Mouse (Mus musculus): Measurements from ENCODE around the gene Foxo1. TPM values are rescaled to one million over a fixed set of nuclear protein-coding genes. Genes with fewer than 3 reads are reported as not detected.

Gene Foxo1
- polyA plus RNA-seq, 1 experiment from 2014 or later = 6.8 TPM

DNA sequence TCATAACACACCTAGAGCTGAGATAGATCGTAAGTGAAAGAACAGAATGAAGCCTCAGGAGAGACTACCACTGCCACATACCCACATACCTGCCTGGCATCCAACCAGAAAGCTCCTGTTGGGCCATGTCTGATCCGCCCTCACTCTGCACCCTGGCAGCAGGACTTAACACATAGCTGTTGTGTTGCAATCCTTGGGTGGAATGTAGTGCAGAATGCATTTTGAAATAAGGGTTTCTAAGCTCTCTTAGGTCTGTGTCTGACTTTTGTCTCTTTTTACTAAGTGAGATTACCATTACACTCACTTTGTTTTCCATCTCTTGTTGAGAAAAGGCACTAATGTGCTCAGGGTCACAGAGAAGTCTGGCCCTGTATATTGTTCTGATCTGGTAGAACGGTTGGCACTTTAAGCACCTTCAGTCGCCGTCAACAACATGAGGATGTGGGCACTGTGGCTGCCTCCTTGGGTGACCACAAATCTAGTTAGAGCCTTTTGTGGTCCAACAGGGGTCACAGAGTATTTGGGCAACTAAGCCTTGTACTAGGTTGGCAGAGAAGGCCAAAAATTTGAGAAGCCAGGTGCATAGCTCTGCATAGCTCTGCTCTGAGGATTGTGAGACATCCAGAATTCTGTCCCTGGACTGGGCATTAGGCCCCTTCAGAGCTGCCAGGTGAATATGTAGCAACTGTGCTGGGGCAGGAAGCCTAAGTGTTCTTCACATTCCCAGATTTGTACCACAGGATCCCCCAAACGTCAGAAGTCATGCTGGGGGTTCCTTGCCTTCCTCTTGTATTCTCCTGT is 75.3 kb downstream of the Foxo1 start:
- Histone ChIP-seq H3K36me3 (peaks cover 11% of the 10 kb centered on the region), H3K27ac (no peak overlapping the region), H3K27me3 (no peaks in the 10 kb centered on the region), H3K9ac (replicated peaks) (no peak overlapping the region), H3K4me1 (replicated peaks) (peaks cover 41% of the 10 kb centered on the region), H3K4me3 (replicated peaks) (no peak overlapping the region), H3K4me2 (no peak overlapping the region), H3K9me3 (no peaks in the 10 kb centered on the region)
- no peak for ATAC-seq (ENCODE audit: insufficient number of reproducible peaks, insufficient read depth, low FRiP score, low TSS enrichment, low read depth)
- WGBS = 87% methylated on average over 6 of the region's 6 CpGs

DNA sequence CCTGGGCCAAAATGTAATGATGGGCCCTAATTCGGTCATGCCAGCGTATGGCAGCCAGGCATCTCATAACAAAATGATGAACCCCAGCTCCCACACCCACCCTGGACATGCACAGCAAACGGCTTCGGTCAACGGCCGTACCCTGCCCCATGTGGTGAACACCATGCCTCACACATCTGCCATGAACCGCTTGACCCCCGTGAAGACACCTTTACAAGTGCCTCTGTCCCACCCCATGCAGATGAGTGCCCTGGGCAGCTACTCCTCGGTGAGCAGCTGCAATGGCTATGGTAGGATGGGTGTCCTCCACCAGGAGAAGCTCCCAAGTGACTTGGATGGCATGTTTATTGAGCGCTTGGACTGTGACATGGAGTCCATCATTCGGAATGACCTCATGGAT is 77.7 kb downstream of the Foxo1 start:
- ATAC-seq (ENCODE audit: insufficient number of reproducible peaks, insufficient read depth, low FRiP score, low TSS enrichment, low read depth) = no peak
- peaks cover 36% of the 10 kb centered on the region for H3K4me1 ChIP-seq (replicated peaks)
- H3K27me3 ChIP-seq = no peaks in the 10 kb centered on the region
- no peak overlapping the region for H3K27ac ChIP-seq
- H3K9me3 ChIP-seq = no peaks in the 10 kb centered on the region
- WGBS = 96% methylated on average over 11 of the region's 11 CpGs
- no peak overlapping the region for H3K9ac ChIP-seq (replicated peaks)
- H3K4me3 ChIP-seq (replicated peaks) = no peak overlapping the region
- H3K36me3 ChIP-seq = peaks cover 11% of the 10 kb centered on the region
- H3K4me2 ChIP-seq = no peak overlapping the region

GRCm38 (mm10) chr3:52346986-52347710 is 79.0 kb downstream of the Foxo1 start:
- no peaks in the 10 kb centered on the region for H3K27me3 ChIP-seq
- no peak overlapping the region for H3K27ac ChIP-seq
- H3K36me3 ChIP-seq = peaks cover 11% of the 10 kb centered on the region
- WGBS = 82% methylated on average over 4 of the region's 4 CpGs
- peaks cover 29% of the 10 kb centered on the region for H3K4me1 ChIP-seq (replicated peaks)
- H3K9me3 ChIP-seq = no peaks in the 10 kb centered on the region
- no peak overlapping the region for H3K4me2 ChIP-seq
- no peak overlapping the region for H3K9ac ChIP-seq (replicated peaks)
- H3K4me3 ChIP-seq (replicated peaks) = no peak overlapping the region
- no peak for ATAC-seq (ENCODE audit: insufficient number of reproducible peaks, insufficient read depth, low FRiP score, low TSS enrichment, low read depth)

DNA sequence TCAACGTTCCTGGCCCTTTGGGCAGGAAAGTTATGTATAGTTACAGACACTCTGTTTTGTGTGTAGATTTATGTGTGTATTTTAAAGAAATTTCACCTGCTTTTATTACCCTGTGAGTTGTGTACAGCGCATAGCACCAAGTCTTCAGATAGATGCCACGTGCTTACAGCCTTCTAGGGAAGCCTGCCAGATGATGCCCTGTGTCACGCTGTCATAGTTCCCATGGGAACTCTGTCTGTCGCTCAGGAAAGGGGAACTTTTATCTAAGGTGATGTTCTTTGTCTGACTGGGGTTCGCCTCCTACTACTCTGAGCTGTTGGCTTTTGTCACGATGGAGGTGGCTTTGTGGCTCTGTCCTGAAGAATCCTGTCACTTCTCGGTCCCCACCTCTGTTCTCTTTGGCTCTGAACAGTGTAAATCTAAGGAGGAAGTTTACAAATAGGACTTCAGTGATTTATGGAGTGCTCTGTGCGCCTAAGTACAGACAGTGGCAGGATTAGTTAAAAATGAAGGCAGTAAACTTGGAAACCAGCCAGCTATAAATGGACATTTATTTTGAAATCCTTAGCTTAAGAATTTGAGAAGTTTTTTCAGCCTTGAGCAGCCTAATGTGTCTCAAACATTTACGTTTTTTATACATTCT is 80.0 kb downstream of the Foxo1 start:
- Histone ChIP-seq H3K27me3 (no peaks in the 10 kb centered on the region), H3K4me1 (replicated peaks) (peaks cover 20% of the 10 kb centered on the region), H3K4me3 (replicated peaks) (no peak overlapping the region), H3K36me3 (peaks cover 11% of the 10 kb centered on the region), H3K4me2 (no peak overlapping the region), H3K27ac (no peak overlapping the region), H3K9me3 (no peaks in the 10 kb centered on the region), H3K9ac (replicated peaks) (no peak overlapping the region)
- no peak for ATAC-seq (ENCODE audit: insufficient number of reproducible peaks, insufficient read depth, low FRiP score, low TSS enrichment, low read depth)
- WGBS = 38% methylated on average over 10 of the region's 10 CpGs

GRCm38 (mm10) chr3:52350636-52351035 is 82.5 kb downstream of the Foxo1 start:
- ATAC-seq (ENCODE audit: insufficient number of reproducible peaks, insufficient read depth, low FRiP score, low TSS enrichment, low read depth) = no peak

DNA sequence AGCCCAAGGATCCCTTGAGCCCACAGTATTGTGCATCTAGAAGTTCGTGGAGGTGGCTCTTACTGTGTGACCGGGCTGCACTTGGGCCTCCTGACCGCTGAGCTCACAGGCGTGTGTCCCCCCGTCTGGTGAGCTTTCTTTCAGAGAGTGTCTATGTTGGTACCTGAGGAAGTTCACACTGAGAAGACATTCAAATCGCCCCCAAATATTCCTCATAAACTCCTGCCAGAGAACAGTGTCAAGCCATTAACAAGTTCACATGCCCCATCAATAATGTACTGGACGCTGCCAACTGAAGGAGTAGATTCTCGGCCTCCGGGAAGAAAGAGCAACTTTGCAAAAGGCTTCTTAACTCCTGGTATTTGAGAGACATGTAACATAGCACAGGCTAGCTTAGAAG is 83.8 kb downstream of the Foxo1 start:
- no peak for ATAC-seq (ENCODE audit: insufficient number of reproducible peaks, insufficient read depth, low FRiP score, low TSS enrichment, low read depth)
- peaks cover 12% of the 10 kb centered on the region for H3K4me1 ChIP-seq (replicated peaks)
- WGBS = 77% methylated on average over 9 of the region's 9 CpGs
- H3K9me3 ChIP-seq = no peaks in the 10 kb centered on the region
- no peak overlapping the region for H3K4me3 ChIP-seq (replicated peaks)
- no peak overlapping the region for H3K27ac ChIP-seq
- no peaks in the 10 kb centered on the region for H3K27me3 ChIP-seq
- no peaks in the 10 kb centered on the region for H3K36me3 ChIP-seq
- no peak overlapping the region for H3K9ac ChIP-seq (replicated peaks)
- no peak overlapping the region for H3K4me2 ChIP-seq

More at GRCm38 (mm10) chr3:52350636-52351035, 82.5 kb downstream of the Foxo1 start:
- no peak overlapping the region for H3K9ac ChIP-seq (replicated peaks)
- no peak overlapping the region for H3K4me2 ChIP-seq
- H3K27ac ChIP-seq = no peak overlapping the region
- WGBS = 80% methylated on average over 8 of the region's 8 CpGs
- H3K27me3 ChIP-seq = no peaks in the 10 kb centered on the region
- H3K4me1 ChIP-seq (replicated peaks) = peaks cover 12% of the 10 kb centered on the region
- H3K36me3 ChIP-seq = peaks cover 6% of the 10 kb centered on the region; the same call in 1 of the 2 replicates
- no peak overlapping the region for H3K4me3 ChIP-seq (replicated peaks)
- no peaks in the 10 kb centered on the region for H3K9me3 ChIP-seq

GRCm38 (mm10) chr3:52354203-52354602 is 86.1 kb downstream of the Foxo1 start:
- no peaks in the 10 kb centered on the region for H3K36me3 ChIP-seq
- no peaks in the 10 kb centered on the region for H3K9me3 ChIP-seq
- WGBS = 78% methylated on average over 7 of the region's 7 CpGs
- no peak for ATAC-seq (ENCODE audit: insufficient number of reproducible peaks, insufficient read depth, low FRiP score, low TSS enrichment, low read depth)
- H3K27ac ChIP-seq = no peak overlapping the region
- no peak overlapping the region for H3K4me2 ChIP-seq
- H3K4me3 ChIP-seq (replicated peaks) = no peak overlapping the region
- H3K9ac ChIP-seq (replicated peaks) = no peak overlapping the region
- no peaks in the 10 kb centered on the region for H3K4me1 ChIP-seq (replicated peaks)
- no peaks in the 10 kb centered on the region for H3K27me3 ChIP-seq

GRCm38 (mm10) chr3:52357265-52357953 is 89.3 kb downstream of the Foxo1 start:
- Histone ChIP-seq H3K27ac (no peak overlapping the region), H3K4me1 (replicated peaks) (no peaks in the 10 kb centered on the region), H3K9ac (replicated peaks) (no peak overlapping the region), H3K36me3 (no peaks in the 10 kb centered on the region), H3K4me3 (replicated peaks) (no peak overlapping the region), H3K9me3 (no peaks in the 10 kb centered on the region), H3K4me2 (no peak overlapping the region), H3K27me3 (no peaks in the 10 kb centered on the region)
- no peak for ATAC-seq (ENCODE audit: insufficient number of reproducible peaks, insufficient read depth, low FRiP score, low TSS enrichment, low read depth)
- 84% methylated on average over 15 of the region's 15 CpGs for WGBS

GRCm38 (mm10) chr3:52364576-52364975 is 96.4 kb downstream of the Foxo1 start:
- ATAC-seq (ENCODE audit: insufficient number of reproducible peaks, insufficient read depth, low FRiP score, low TSS enrichment, low read depth) = no peak
- H3K9me3 ChIP-seq = no peaks in the 10 kb centered on the region
- H3K4me2 ChIP-seq = no peak overlapping the region
- H3K4me1 ChIP-seq (replicated peaks) = no peaks in the 10 kb centered on the region
- no peak overlapping the region for H3K9ac ChIP-seq (replicated peaks)
- no peaks in the 10 kb centered on the region for H3K36me3 ChIP-seq
- WGBS = 83% methylated on average over 6 of the region's 6 CpGs
- no peak overlapping the region for H3K4me3 ChIP-seq (replicated peaks)
- no peaks in the 10 kb centered on the region for H3K27me3 ChIP-seq
- H3K27ac ChIP-seq = no peak overlapping the region

- no peak for ATAC-seq (ENCODE audit: insufficient number of reproducible peaks, insufficient read depth, low FRiP score, low TSS enrichment, low read depth)
- no peaks in the 10 kb centered on the region for H3K9me3 ChIP-seq
- no peak overlapping the region for H3K9ac ChIP-seq (replicated peaks)
- no peaks in the 10 kb centered on the region for H3K4me1 ChIP-seq (replicated peaks)
- H3K4me3 ChIP-seq (replicated peaks) = no peak overlapping the region
- 83% methylated on average over 9 of the region's 9 CpGs for WGBS
- no peak overlapping the region for H3K27ac ChIP-seq
- H3K27me3 ChIP-seq = no peaks in the 10 kb centered on the region
- no peak overlapping the region for H3K4me2 ChIP-seq
- no peaks in the 10 kb centered on the region for H3K36me3 ChIP-seq
Observed at GRCm38 (mm10) chr3:52369204-52369603, 101.1 kb downstream of the Foxo1 start.

DNA sequence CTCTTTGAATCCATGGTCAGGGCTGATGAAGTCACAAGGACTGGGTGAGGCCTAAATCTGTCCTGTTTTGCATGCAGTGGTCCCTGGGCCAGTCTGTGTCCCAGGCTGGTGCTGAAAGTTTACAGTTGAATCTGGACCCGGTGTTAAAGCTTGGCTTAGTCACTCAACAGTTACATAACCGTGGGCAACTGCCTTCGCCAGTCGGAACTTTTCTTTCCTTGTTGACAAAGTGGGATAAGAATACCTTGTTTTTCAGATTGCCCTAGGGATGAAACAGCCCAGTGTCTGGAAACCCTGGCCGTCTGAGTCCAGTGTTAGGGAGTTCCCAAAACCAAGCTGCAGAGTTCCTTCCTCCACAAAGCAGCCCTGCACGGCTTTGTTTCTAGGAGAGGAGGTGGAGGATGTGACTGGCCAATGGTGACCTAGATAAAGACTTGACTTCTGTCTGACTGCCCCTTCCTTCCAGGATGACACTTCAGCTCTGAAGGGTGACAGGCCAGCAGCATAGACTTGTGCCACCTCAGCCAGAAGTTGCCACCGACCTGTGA is 101.8 kb downstream of the Foxo1 start:
- Histone ChIP-seq H3K36me3 (no peaks in the 10 kb centered on the region), H3K27ac (no peak overlapping the region), H3K27me3 (no peaks in the 10 kb centered on the region), H3K4me1 (replicated peaks) (no peaks in the 10 kb centered on the region), H3K9ac (replicated peaks) (no peak overlapping the region), H3K4me3 (replicated peaks) (no peak overlapping the region), H3K4me2 (no peak overlapping the region), H3K9me3 (no peaks in the 10 kb centered on the region)
- WGBS = 81% methylated on average over 7 of the region's 7 CpGs
- ATAC-seq (ENCODE audit: insufficient number of reproducible peaks, insufficient read depth, low FRiP score, low TSS enrichment, low read depth) = no peak
